Mouse (Mus musculus) activated CD4-positive, CD25-positive, alpha-beta regulatory T cell, adult 9 weeks (primary cell): ENCODE results near the gene Gm15107. TPM values are rescaled to one million over a fixed set of nuclear protein-coding genes. Genes with fewer than 3 reads are reported as not detected.

Source experiments
- polyA plus RNA-seq: library from polyadenylated mRNA; unstranded; fragments of 100-300 nt; shearing (Covaris generic); gene quantifications from one replicate; pipeline ENCODE4 v1.2.1, GENCODE M21; 2017

The Gm15107 gene
- polyA plus RNA-seq, result not detected

GRCm38 (mm10) chrX:148180424-148180823, at the start of gene Gm15107:
Gm15107 (plus strand) TSS chrX:148180724.

Other genes with a start within 250 kb of the Gm15107 start
- gene Gm15080, start 187.7 kb upstream of the Gm15107 start, polyA plus RNA-seq, result not detected